In the genomic region with DNA sequence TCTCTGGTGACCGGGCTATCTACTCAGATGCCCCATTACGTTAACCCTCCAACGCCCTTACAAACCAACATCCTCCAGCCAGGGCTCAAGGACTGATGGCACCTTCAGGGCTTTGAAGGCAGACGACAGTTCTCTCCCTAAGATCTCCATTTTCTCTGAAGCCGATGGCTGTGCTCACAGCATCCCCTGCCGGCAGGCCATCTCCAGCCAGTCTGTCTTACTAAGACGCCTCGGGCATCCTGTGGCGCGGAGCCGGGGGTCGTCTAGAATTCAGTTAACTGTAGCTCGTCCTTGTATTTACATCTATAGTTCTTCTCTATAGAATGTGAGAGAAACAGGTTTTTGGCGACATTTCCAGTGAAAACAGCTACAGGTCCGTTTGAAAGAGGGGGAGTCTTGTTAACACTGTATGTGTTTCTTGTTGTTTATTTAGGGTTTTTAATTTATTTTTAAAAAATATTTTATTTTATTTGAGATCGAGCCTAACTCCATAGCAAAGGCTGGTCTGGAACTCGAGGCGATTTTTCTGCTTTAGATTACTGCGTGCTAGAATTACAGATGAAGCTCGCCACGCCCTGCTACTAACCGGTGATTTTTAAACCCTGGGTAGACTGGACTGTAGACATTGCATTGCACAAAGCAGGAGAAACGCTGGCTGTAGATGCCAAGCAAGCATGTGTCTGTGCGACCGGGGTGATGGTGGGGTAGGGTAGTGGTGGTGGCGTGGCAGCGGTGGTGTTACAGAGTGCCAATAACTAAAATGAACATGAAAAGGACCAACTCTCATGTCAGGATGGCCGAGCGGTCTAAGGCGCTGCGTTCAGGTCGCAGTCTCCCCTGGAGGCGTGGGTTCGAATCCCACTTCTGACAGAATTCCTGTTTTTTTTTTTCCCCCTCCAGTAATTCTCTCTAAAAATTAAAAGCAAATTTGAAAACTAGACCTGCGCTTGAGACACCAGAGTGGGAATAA, we compare ENCODE assay signal across 8 mouse cellular contexts. TPM values are rescaled to one million over a fixed set of nuclear protein-coding genes. Genes with fewer than 3 reads are reported as not detected.
DNase-seq lines count a peak whose midpoint lies in the region; ATAC-seq and TF ChIP-seq lines count a peak whose summit lies in the region.

No protein-coding gene starts in this region.

- under 1% methylated on average over 35 of the region's 35 CpGs for WGBS in forebrain, embryonic 15.5 days
- under 1% methylated on average over 35 of the region's 35 CpGs for WGBS in lung, embryonic 14.5 days

- H3K27ac ChIP-seq in forebrain, embryonic 15.5 days (replicated peaks): peak overlapping the region; percentile 47
- H3K27ac ChIP-seq in layer of hippocampus, adult 2 months: peak overlapping the region; percentile 78
- H3K27ac ChIP-seq in lung, embryonic 14.5 days (ENCODE audit: low read depth): peak overlapping the region; percentile 42; the same call in 1 of the 2 replicates

- no peaks in the 10 kb centered on the region for H3K9me3 ChIP-seq in G1E (replicated peaks)
- no peaks in the 10 kb centered on the region for H3K9me3 ChIP-seq in forebrain, embryonic 15.5 days
- no peaks in the 10 kb centered on the region for H3K9me3 ChIP-seq in lung, embryonic 14.5 days (ENCODE audit: low read depth, low read length)

- peak; percentile 66 for DNase-seq in G1E (ENCODE audit: low spot score)
- DNase-seq in cerebellum, adult 11-12 months: peak; percentile 71
- DNase-seq in heart, postnatal 36 days: peak; percentile 79 to 82
- peak; percentile 82 to 86 for DNase-seq in layer of hippocampus, adult 2 months (ENCODE audit: low spot score in 2 of 2)
- peak; percentile 92 for DNase-seq in lung, embryonic 14.5 days
- DNase-seq in thymus, postnatal 0 days (ENCODE audit: low spot score): peak; percentile 79

- H3K4me1 ChIP-seq in G1E (ENCODE audit: insufficient read depth, low read depth, low read length): peaks cover 23% of the 10 kb centered on the region
- H3K4me1 ChIP-seq in forebrain, embryonic 15.5 days: 0 out of 2 replicates have a peak, but pooled peaks cover 12% of the 10 kb centered on the region
- no peaks in the 10 kb centered on the region for H3K4me1 ChIP-seq in lung, embryonic 14.5 days (ENCODE audit: insufficient read depth)

- H3K36me3 ChIP-seq in G1E (replicated peaks): no peaks in the 10 kb centered on the region
- H3K36me3 ChIP-seq in forebrain, embryonic 15.5 days: no peaks in the 10 kb centered on the region
- no peaks in the 10 kb centered on the region for H3K36me3 ChIP-seq in lung, embryonic 14.5 days (ENCODE audit: insufficient read depth)

- H3K27me3 ChIP-seq in G1E (ENCODE audit: insufficient read depth, low read length): peaks cover 24% of the 10 kb centered on the region
- H3K27me3 ChIP-seq in forebrain, embryonic 15.5 days: no peaks in the 10 kb centered on the region
- H3K27me3 ChIP-seq in lung, embryonic 14.5 days (ENCODE audit: insufficient read depth, low read length): no peaks in the 10 kb centered on the region

- peak overlapping the region; percentile 42 for H3K4me2 ChIP-seq in forebrain, embryonic 15.5 days (replicated peaks)
- peak overlapping the region; percentile 64 for H3K4me2 ChIP-seq in lung, embryonic 14.5 days

- H3K4me3 ChIP-seq in G1E (ENCODE audit: low read depth, low read length): peak overlapping the region; percentile 72
- peak overlapping the region; percentile 59 for H3K4me3 ChIP-seq in forebrain, embryonic 15.5 days
- H3K4me3 ChIP-seq in layer of hippocampus, adult 2 months: peak overlapping the region; percentile 58
- H3K4me3 ChIP-seq in lung, embryonic 14.5 days (ENCODE audit: low read depth, low read length): peak overlapping the region; percentile 51

- TF ChIP-seq CTCF in G1E (IDR thresholded peaks at IDR 0.05; ENCODE audit: low read depth, low read length): peak; percentile 84
- peak; percentile 99 for TF ChIP-seq CTCF in layer of hippocampus, adult 2 months (conservative IDR thresholded peaks at IDR 0.05)
- peak; percentile 96 for TF ChIP-seq CTCF in lung, embryonic 14.5 days (IDR thresholded peaks at IDR 0.05; ENCODE audit: low read depth)

- peak; percentile 76 for ATAC-seq in G1E (ENCODE audit: extremely low read depth, insufficient number of reproducible peaks, low FRiP score, poor library complexity, severe bottlenecking)
- ATAC-seq in forebrain, embryonic 15.5 days (replicated peaks): peak; percentile 73
- ATAC-seq in lung, embryonic 14.5 days (ENCODE audit: insufficient read depth): peak; percentile 84
- ATAC-seq in neutrophil, adult 5-6 weeks (ENCODE audit: extremely low read depth, insufficient number of reproducible peaks, low FRiP score, poor library complexity, severe bottlenecking): peak; percentile 48

- intact Hi-C loops in heart, postnatal 36 days (cut with DNase I): loop anchor here (1.0 to 2.0 kb wide), 4 partner anchors 36 to 211 kb away; a partner anchor contains a TSS

- peak overlapping the region; percentile 27 for H3K9ac ChIP-seq in forebrain, embryonic 15.5 days (replicated peaks)
- H3K9ac ChIP-seq in lung, embryonic 14.5 days: peak overlapping the region; percentile 10

RNA-seq across cellular contexts. Expression of a gene that starts 7.1 kb away (rescaled TPM):
- total RNA-seq in G1E (2014; fragmentation: Nextera tagmentation) (not detected in 2 replicates), G1E (2017) (0.12 and 0.22 TPM in 2 replicates)
- not detected in 2 replicates for polyA plus RNA-seq in G1E (2012)
- polyA plus RNA-seq in forebrain, embryonic 15.5 days (2015; fragmentation: Nextera tagmentation; extraction: Ambion mirVana): 1.3 and 1.5 TPM in 2 replicates
- total RNA-seq in heart, postnatal 36 days (2021): under 1 TPM; 0.31 to 0.38 TPM
- total RNA-seq in layer of hippocampus, adult 2 months (2021): 10 to 100 TPM; 37.5 to 39.8 TPM
- 4.2 and 4.4 TPM in 2 replicates for polyA plus RNA-seq in lung, embryonic 14.5 days (2014; fragmentation: Nextera tagmentation; extraction: Ambion mirVana)
- total RNA-seq in neutrophil, adult 5-6 weeks (2017): 0.25 and 0.81 TPM in 2 replicates
- polyA plus RNA-seq in thymus, postnatal 0 days (2015; fragmentation: Nextera tagmentation; extraction: Ambion mirVana): 0.44 and 0.90 TPM in 2 replicates

RNA-seq across cellular contexts. Expression of a gene that starts 36.7 kb away (rescaled TPM):
- total RNA-seq in G1E (2014; fragmentation: Nextera tagmentation) (93.0 and 123 TPM in 2 replicates), G1E (2017) (156 and 180 TPM in 2 replicates)
- 71.6 and 104 TPM in 2 replicates for polyA plus RNA-seq in G1E (2012)
- 198 and 206 TPM in 2 replicates for polyA plus RNA-seq in forebrain, embryonic 15.5 days (2015; fragmentation: Nextera tagmentation; extraction: Ambion mirVana)
- total RNA-seq in heart, postnatal 36 days (2021): 10 to 100 TPM; 90.4 to 96.5 TPM
- 100 to 1,000 TPM; 145 to 147 TPM for total RNA-seq in layer of hippocampus, adult 2 months (2021)
- 68.8 and 78.7 TPM in 2 replicates for polyA plus RNA-seq in lung, embryonic 14.5 days (2014; fragmentation: Nextera tagmentation; extraction: Ambion mirVana)
- 83.4 and 139 TPM in 2 replicates for total RNA-seq in neutrophil, adult 5-6 weeks (2017)
- polyA plus RNA-seq in thymus, postnatal 0 days (2015; fragmentation: Nextera tagmentation; extraction: Ambion mirVana): 75.9 and 92.2 TPM in 2 replicates

RNA-seq across cellular contexts. Expression of a gene that starts 42.3 kb away (rescaled TPM):
- total RNA-seq in G1E (2014; fragmentation: Nextera tagmentation) (not detected in 2 replicates), G1E (2017) (0.22 TPM in 1 of 2 replicates, not detected in the other)
- 0.02 TPM in 1 of 2 replicates, not detected in the other for polyA plus RNA-seq in G1E (2012)
- not detected in 2 replicates for polyA plus RNA-seq in forebrain, embryonic 15.5 days (2015; fragmentation: Nextera tagmentation; extraction: Ambion mirVana)
- total RNA-seq in heart, postnatal 36 days (2021): not detected
- under 1 TPM in 1 of 2 experiments, not detected in 1; 0.37 TPM for total RNA-seq in layer of hippocampus, adult 2 months (2021)
- not detected in 2 replicates for polyA plus RNA-seq in lung, embryonic 14.5 days (2014; fragmentation: Nextera tagmentation; extraction: Ambion mirVana)
- not detected in 2 replicates for total RNA-seq in neutrophil, adult 5-6 weeks (2017)
- 24.8 and 28.7 TPM in 2 replicates for polyA plus RNA-seq in thymus, postnatal 0 days (2015; fragmentation: Nextera tagmentation; extraction: Ambion mirVana)

Comparison
In these comparisons a context has a peak if more than half of its experiments do, and no peak if none do; other contexts are left out.
1. Peak in every context shown above with its lines: DNase-seq, ATAC-seq, H3K4me3 ChIP-seq and H3K27ac ChIP-seq.
2. RNA of a gene that starts 7.1 kb away (total RNA-seq): 37.5 to 39.8 TPM in layer of hippocampus, adult 2 months; 0.25 to 0.81 TPM in neutrophil, adult 5-6 weeks, 0.31 to 0.38 TPM in heart, postnatal 36 days and 0.12 to 0.22 TPM in G1E; every median in the first group is over 10 times any median in the second.